Mouse (Mus musculus) neural tube, embryonic 12.5 days (tissue): ENCODE data around the gene Lamp2. TPM values are rescaled to one million over a fixed set of nuclear protein-coding genes. Genes with fewer than 3 reads are reported as not detected.
A peak's percentile ranks its signal among the peaks of the same experiment; 100 is the strongest.
"Not testable (repeated sequence)": the region's sequence is repeated elsewhere in the genome, so short reads cannot be mapped to it uniquely, and the experiment has no call there.

Experiments
- ATAC-seq: fragments of 200-750 bp; cut with Nextera tagmentation; 2 replicates; pipeline ENCODE4 v1.8.0; 2017; ENCODE audit warnings: low read depth, mild to moderate bottlenecking, moderate TSS enrichment, moderate library complexity; ENCODE audit not compliant: low FRiP score
- H3K27ac ChIP-seq: fragments of 300-500 bp; sonication (generic); 2 replicates; pipeline ENCODE4 v1.5.1; 2016
- H3K27me3 ChIP-seq: fragments of 300-500 bp; sonication (generic); replicated peaks from 2 replicates; pipeline ENCODE4 v1.6.1; 2016; ENCODE audit warnings: mild to moderate bottlenecking
- H3K36me3 ChIP-seq: fragments of 300-500 bp; sonication (generic); 2 replicates; pipeline ENCODE4 v1.6.1; 2016; ENCODE audit warnings: mild to moderate bottlenecking
- H3K4me1 ChIP-seq: fragments of 300-500 bp; sonication (generic); 2 replicates; pipeline ENCODE4 v1.6.1; 2016
- H3K4me2 ChIP-seq: fragments of 300-500 bp; sonication (generic); replicated peaks from 2 replicates; pipeline ENCODE4 v1.6.1; 2016; ENCODE audit warnings: mild to moderate bottlenecking
- H3K4me3 ChIP-seq: fragments of 300-500 bp; sonication (generic); 2 replicates; pipeline ENCODE4 v1.5.1; 2016
- H3K9ac ChIP-seq: fragments of 300-500 bp; sonication (generic); 2 replicates; pipeline ENCODE4 v1.6.1; 2016; ENCODE audit warnings: mild to moderate bottlenecking
- H3K9me3 ChIP-seq: fragments of 300-500 bp; sonication (generic); 2 replicates; pipeline ENCODE4 v1.6.1; 2016; ENCODE audit warnings: mild to moderate bottlenecking
- WGBS: fragments of 180-500 bp; shearing (Covaris S2); methylation state at CpG from one replicate; pipeline ENCODE4 v1.1.7; 2016; 5-methylcytosine and 5-hydroxymethylcytosine counted together
- polyA plus RNA-seq: library from polyadenylated mRNA; unstranded; fragments of >200 nt; fragmentation: Nextera tagmentation; extraction: Ambion mirVana; gene quantifications from 2 replicates; pipeline ENCODE4 v1.2.1, GENCODE M21; 2016

Gene Lamp2
- polyA plus RNA-seq = 67.0 and 72.6 TPM in 2 replicates

- H3K4me3 ChIP-seq = peak within 1 kb of the TSS; percentile 56
- no peaks in the 10 kb centered on the region for H3K27me3 ChIP-seq
- H3K27ac ChIP-seq = no peak within 1 kb of the TSS
- H3K9me3 ChIP-seq = no peaks in the 10 kb centered on the region
- H3K4me1 ChIP-seq = no peaks in the 10 kb centered on the region
- WGBS = 17% methylated on average over 47 of the region's 47 CpGs
- peak within 1 kb of the TSS; percentile 62 for H3K4me2 ChIP-seq
- peak; percentile 98 for ATAC-seq
- 0 out of 2 replicates have a peak, but pooled peaks cover 4% of the 10 kb centered on the region for H3K36me3 ChIP-seq
- peak within 1 kb of the TSS; percentile 63 for H3K9ac ChIP-seq
These were observed at the start of gene Lamp2 for GRCm38 (mm10) chrX:38455890-38456634. Gene Lamp2 (minus strand): TSS chrX:38456454.

GRCm38 (mm10) chrX:38504846-38505245 lies 48.6 kb upstream of the Lamp2 start:
- Histone ChIP-seq H3K4me2 (no peak overlapping the region), H3K27me3 (no peaks in the 10 kb centered on the region), H3K27ac (no peak overlapping the region)

GRCm38 (mm10) chrX:38502182-38502581 lies 45.9 kb upstream of the Lamp2 start:
- not testable (repeated sequence) for H3K27ac ChIP-seq, H3K4me1 ChIP-seq, H3K36me3 ChIP-seq, H3K9ac ChIP-seq, H3K4me2 ChIP-seq, ATAC-seq, H3K27me3 ChIP-seq, H3K9me3 ChIP-seq, H3K4me3 ChIP-seq
- WGBS = 73% methylated on average over 5 of the region's 5 CpGs

More at GRCm38 (mm10) chrX:38504846-38505245, 48.6 kb upstream of the Lamp2 start:
- WGBS = 88% methylated on average over 14 of the region's 14 CpGs
- no peaks in the 10 kb centered on the region for H3K36me3 ChIP-seq
- ATAC-seq = no peak
- H3K4me3 ChIP-seq = no peak overlapping the region
- no peaks in the 10 kb centered on the region for H3K9me3 ChIP-seq
- H3K4me1 ChIP-seq = no peaks in the 10 kb centered on the region
- H3K9ac ChIP-seq = no peak overlapping the region

GRCm38 (mm10) chrX:38485464-38485863 lies 29.2 kb upstream of the Lamp2 start:
- 21% methylated on average over 20 of the region's 20 CpGs for WGBS
- not testable (repeated sequence) for H3K9ac ChIP-seq, H3K4me1 ChIP-seq, H3K27ac ChIP-seq, H3K36me3 ChIP-seq, H3K27me3 ChIP-seq, ATAC-seq, H3K4me3 ChIP-seq, H3K9me3 ChIP-seq
- H3K4me2 ChIP-seq = peak overlapping the region; percentile 41

GRCm38 (mm10) chrX:38478583-38478982 lies 22.3 kb upstream of the Lamp2 start:
- H3K4me1 ChIP-seq = no peaks in the 10 kb centered on the region
- H3K36me3 ChIP-seq = no peaks in the 10 kb centered on the region
- no peak overlapping the region for H3K27ac ChIP-seq
- 66% methylated on average over 1 of the region's 1 CpGs for WGBS
- H3K27me3 ChIP-seq = no peaks in the 10 kb centered on the region
- H3K9ac ChIP-seq = no peak overlapping the region
- no peak overlapping the region for H3K4me2 ChIP-seq
- no peaks in the 10 kb centered on the region for H3K9me3 ChIP-seq
- no peak overlapping the region for H3K4me3 ChIP-seq
- no peak for ATAC-seq

GRCm38 (mm10) chrX:38473537-38474299 lies 17.5 kb upstream of the Lamp2 start:
- peak overlapping the region; percentile 51 for H3K4me2 ChIP-seq
- WGBS = 14% methylated on average over 32 of the region's 32 CpGs
- peak overlapping the region; percentile 41 for H3K4me3 ChIP-seq
- H3K36me3 ChIP-seq = no peaks in the 10 kb centered on the region
- H3K9ac ChIP-seq = 0 out of 2 replicates have a peak overlapping the region, but pooled peaks have one; percentile 40
- no peaks in the 10 kb centered on the region for H3K27me3 ChIP-seq
- H3K27ac ChIP-seq = no peak overlapping the region
- H3K4me1 ChIP-seq = no peaks in the 10 kb centered on the region
- H3K9me3 ChIP-seq = no peaks in the 10 kb centered on the region
- peak; percentile 95 for ATAC-seq

- Histone ChIP-seq H3K9ac (no peak overlapping the region), H3K27me3 (no peaks in the 10 kb centered on the region), H3K9me3 (no peaks in the 10 kb centered on the region), H3K4me3 (no peak overlapping the region), H3K4me1 (no peaks in the 10 kb centered on the region), H3K27ac (no peak overlapping the region), H3K4me2 (peak overlapping the region; percentile 51; the same call in 1 of the 2 replicates), H3K36me3 (no peaks in the 10 kb centered on the region)
- 17% methylated on average over 10 of the region's 10 CpGs for WGBS
- peak; percentile 39; the same call in 1 of the 2 replicates for ATAC-seq
These were observed 16.9 kb upstream of the Lamp2 start for GRCm38 (mm10) chrX:38473164-38473536.

GRCm38 (mm10) chrX:38466236-38466635 lies 10.0 kb upstream of the Lamp2 start:
- Histone ChIP-seq H3K9ac (no peak overlapping the region), H3K4me2 (no peak overlapping the region), H3K36me3 (no peaks in the 10 kb centered on the region), H3K9me3 (no peaks in the 10 kb centered on the region), H3K4me3 (no peak overlapping the region), H3K27ac (no peak overlapping the region), H3K4me1 (no peaks in the 10 kb centered on the region), H3K27me3 (no peaks in the 10 kb centered on the region)
- no peak for ATAC-seq

- no peaks in the 10 kb centered on the region for H3K9me3 ChIP-seq
- no peaks in the 10 kb centered on the region for H3K4me1 ChIP-seq
- no peaks in the 10 kb centered on the region for H3K27me3 ChIP-seq
- no peak overlapping the region for H3K4me2 ChIP-seq
- H3K36me3 ChIP-seq = no peaks in the 10 kb centered on the region
- H3K4me3 ChIP-seq = no peak overlapping the region
- no peak overlapping the region for H3K27ac ChIP-seq
- no peak overlapping the region for H3K9ac ChIP-seq
- no peak for ATAC-seq
- 90% methylated on average over 2 of the region's 2 CpGs for WGBS
These were observed 6.9 kb upstream of the Lamp2 start for GRCm38 (mm10) chrX:38463160-38463559.

GRCm38 (mm10) chrX:38462101-38462500 lies 5.8 kb upstream of the Lamp2 start:
- no peaks in the 10 kb centered on the region for H3K36me3 ChIP-seq
- ATAC-seq = no peak
- H3K9me3 ChIP-seq = no peaks in the 10 kb centered on the region
- no peak overlapping the region for H3K27ac ChIP-seq
- 86% methylated on average over 5 of the region's 5 CpGs for WGBS
- H3K27me3 ChIP-seq = no peaks in the 10 kb centered on the region
- H3K4me3 ChIP-seq = no peak overlapping the region
- H3K4me1 ChIP-seq = no peaks in the 10 kb centered on the region
- no peak overlapping the region for H3K4me2 ChIP-seq
- H3K9ac ChIP-seq = no peak overlapping the region

- 67% methylated on average over 3 of the region's 3 CpGs for WGBS
- Histone ChIP-seq H3K4me2 (no peak overlapping the region), H3K27me3 (no peaks in the 10 kb centered on the region), H3K9ac (no peak overlapping the region), H3K4me1 (no peaks in the 10 kb centered on the region), H3K36me3 (no peaks in the 10 kb centered on the region), H3K4me3 (no peak overlapping the region), H3K9me3 (no peaks in the 10 kb centered on the region), H3K27ac (no peak overlapping the region)
- no peak for ATAC-seq
These were observed 4.6 kb upstream of the Lamp2 start for GRCm38 (mm10) chrX:38460887-38461286.

- Histone ChIP-seq H3K27ac (no peak overlapping the region), H3K9ac (no peak overlapping the region), H3K4me1 (no peaks in the 10 kb centered on the region), H3K4me3 (no peak overlapping the region), H3K4me2 (no peak overlapping the region), H3K27me3 (no peaks in the 10 kb centered on the region), H3K36me3 (no peaks in the 10 kb centered on the region), H3K9me3 (no peaks in the 10 kb centered on the region)
- ATAC-seq = no peak
- WGBS = 86% methylated on average over 8 of the region's 8 CpGs
These were observed 2.8 kb upstream of the Lamp2 start for GRCm38 (mm10) chrX:38459076-38459475.
